Mouse (Mus musculus) skeletal muscle tissue, adult 2 months (tissue): ENCODE results near the gene Apod.

ENCODE experiments used
- DNase-seq: peaks from one replicate; pipeline ENCODE4 v3.0.0-alpha.2; 2012; ENCODE audit warnings: low read depth, low spot score

Gene Apod

DNA sequence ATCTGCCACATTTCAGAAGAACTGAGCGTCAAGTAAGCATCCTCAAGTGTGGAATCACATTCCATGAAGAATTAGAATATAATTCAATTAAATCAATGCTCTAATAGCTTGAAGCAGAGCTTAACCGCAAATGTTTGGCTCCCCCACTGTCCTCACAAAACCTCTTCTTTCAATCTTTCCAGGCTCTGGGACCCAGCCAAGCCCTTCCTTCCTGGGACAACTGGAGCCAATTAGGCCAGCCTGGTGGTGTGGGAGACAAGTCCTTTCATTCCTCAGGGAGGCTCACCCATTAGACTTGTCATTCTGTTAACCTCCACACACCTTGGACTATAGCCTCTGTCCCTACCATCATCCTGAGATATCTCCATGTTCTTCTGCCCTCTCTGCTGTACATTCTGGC, 32.6 kb downstream of the Apod start:
- DNase-seq, result no peak

DNA sequence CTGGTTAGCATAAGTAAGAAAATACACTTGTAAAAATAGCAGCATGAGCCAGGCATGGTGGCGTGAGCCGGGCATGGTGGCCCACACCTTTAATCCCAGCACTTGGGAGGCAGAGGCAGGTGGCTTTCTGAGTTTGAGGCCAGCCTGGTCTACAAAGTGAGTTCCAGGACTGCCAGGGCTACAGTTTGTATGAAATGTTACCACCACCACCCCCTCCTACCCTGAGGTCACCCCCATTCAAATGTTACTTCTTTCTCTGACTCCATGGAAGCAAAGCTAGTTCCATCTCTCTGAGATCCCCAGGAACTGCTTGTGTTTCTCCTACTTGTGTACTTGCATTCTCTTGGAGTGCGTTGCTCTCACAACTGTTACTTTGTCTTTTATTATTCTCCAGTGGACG, 34.4 kb downstream of the Apod start:
- no peak for DNase-seq

DNA sequence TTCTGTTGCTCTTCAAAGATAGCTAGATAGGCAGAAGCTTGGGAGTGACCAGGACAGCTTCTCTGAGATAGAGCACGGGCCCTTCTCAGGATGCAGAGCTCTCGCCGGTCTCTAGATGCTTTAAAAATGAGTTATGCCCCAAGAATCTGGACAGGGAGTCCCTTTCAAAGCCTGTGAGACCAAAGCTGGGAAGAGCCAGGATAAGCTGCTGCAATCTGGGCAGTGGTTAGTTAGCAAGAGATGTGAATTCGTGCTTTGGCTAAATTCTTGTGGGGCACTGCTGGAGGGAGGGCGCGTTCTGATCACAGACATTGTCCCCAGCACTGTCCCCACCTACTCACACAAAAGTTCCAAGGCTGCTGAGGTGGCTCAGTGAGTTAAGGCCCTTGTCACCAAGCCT, 36.0 kb downstream of the Apod start:
- DNase-seq, result peak; percentile 45

DNA sequence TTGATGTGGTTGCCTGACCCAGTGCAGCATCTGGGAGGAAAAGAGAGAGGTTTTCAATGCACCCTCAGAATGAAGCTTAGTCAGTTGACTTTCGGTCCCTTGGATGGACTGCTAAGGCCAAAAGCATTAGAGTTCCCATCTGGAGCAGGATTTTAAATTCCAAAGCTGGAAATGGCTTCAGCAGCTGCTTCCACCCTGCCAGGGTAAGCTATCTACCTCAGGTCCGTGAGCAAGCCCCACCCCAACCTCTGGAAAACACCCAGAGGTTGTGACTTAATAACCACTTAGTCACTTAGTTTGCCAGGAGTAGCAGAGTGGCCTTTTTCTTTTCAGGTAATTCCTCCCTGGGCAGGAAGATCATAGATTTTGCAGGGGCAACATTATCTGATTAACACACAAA, 36.5 kb downstream of the Apod start:
- peak; percentile 49 for DNase-seq

DNA sequence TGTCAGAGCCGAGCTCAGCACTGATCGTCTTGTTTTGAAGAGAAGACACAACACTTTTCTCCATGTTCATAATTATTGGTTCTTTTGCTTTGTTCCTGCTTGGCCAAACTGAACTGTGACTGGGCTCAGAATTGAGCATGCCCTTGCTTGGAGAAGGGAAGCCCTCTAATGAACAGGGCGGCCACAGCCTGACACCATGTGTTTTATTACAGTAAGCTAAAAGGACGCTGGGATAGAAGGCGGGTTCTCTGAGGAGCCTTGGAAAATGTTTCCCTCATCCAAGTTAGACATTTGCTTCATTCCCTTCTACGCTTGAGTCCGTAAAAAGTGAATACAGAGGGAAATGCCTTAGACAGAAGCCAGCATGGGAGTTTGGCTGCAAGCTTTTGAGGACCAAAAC, 37.6 kb downstream of the Apod start:
- DNase-seq, result peak; percentile 61

DNA sequence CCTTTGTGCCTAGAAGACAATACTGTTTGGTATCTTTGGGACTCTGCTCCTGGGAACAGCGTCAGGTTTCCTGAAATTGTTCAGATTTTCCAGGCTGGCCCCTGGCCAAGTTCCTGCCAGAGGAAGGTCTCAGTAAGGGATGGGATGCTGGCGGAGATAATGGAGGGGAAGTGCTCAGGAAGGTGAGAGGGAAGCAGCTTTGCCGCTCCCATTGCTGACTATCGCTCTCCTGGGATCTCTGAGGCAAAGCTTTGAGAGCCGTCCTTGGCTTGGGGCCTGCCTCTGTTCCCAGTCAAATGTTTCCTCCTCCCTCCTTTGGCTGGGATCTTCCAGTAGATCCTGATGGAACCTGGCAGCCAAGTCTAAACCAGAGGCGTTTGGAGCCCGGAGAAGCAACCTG, 38.1 kb downstream of the Apod start:
- DNase-seq, result peak; percentile 82

DNA sequence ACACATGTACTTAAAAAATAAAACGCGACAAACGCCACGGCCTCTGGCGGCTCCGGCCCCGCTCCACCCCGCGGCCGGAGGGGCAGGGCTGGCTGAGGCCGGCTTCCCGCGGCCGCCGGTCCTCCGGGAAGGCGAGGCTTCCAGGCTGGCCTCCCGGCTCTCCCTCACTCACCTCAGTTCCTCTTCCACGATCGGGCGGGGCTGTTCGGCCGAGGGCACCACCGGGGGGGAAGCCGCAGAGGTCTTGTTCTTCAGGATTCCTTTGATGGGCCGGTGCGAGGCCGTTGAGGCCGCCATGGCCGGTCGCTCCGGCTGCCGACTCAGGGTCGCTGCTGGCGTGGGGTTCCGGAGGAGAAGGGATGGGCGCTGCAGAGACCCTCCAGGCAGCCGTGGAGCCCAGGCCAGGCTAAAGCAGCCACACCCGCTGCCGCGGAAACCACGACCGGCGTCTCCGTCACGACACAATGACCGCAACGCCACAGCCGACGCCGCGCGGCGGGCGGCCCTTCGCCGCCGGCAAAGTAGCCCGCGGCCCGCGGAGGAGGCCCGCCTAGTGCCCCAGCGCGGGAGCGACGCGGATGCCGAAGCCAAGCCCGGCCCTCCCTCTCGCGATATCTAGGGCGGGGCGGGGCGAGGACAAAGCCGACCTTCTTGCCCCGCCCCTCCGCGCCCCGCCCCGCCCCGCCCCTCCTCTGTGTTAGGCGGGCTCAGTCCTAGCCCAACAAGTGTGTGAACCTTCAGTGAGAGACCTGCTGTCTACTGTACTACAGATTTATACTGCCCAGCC, 39.7 kb downstream of the Apod start, which contains the start of gene Ppp1r2:
Ppp1r2 (minus strand) TSS at position 604 of the 787 bp plus-strand sequence.
- DNase-seq, result peak; percentile 89

DNA sequence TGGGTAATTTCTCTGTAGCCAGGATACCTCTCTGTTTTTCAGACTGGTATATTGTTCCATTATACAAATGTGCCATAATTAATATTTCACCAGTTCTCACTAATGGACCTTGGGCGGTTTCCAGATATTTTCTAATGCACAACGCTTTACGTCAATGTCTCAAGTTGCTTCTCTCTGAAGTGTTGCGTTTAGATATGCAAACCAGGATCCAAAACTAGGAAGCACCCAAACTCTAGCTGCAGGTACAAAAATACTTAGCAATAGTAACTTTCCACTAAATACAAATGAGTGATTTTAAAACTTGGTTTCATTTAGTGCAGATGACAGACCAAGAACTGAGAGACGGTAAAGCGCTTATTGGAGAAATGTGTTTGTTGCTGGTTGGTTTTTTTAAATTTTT, 40.5 kb downstream of the Apod start:
- DNase-seq, result no peak

DNA sequence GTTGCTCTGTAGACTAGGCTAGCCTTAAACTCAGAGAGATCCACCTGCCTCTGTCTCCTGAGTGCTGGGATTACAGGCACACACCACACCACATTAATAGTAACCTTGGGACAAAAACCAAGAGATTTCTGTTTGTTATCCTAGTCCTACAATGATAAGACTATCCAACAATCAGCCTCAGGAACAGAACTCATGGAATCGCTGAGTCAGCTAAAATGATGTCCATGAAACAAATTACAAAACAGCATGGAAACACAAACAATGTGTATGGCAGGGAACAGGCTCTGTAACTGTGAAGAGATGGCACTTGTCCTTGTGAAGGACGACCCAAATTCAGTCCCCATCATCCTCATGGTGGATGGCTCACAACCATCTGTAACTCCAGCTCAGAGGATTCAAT, 47.9 kb downstream of the Apod start:
- DNase-seq, result no peak

DNA sequence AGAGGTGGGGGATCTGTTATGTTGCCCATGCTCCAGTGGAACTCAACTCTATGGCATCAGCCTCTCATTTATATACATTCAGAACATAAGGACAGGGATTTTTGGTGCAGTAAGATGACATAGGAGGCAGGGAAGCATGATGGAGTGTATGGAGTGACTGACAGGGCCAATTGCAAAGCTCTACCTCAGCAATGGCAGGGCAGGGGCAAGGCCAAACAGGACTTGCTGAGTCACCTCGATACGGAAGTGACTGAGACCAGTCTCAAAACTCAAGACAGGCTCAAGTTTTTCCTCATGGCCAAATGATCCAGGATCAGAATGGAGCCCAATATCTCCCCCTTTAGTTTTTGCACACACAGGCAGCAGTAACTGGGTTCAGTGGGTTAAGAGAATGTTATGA, 58.5 kb downstream of the Apod start:
- no peak for DNase-seq

DNA sequence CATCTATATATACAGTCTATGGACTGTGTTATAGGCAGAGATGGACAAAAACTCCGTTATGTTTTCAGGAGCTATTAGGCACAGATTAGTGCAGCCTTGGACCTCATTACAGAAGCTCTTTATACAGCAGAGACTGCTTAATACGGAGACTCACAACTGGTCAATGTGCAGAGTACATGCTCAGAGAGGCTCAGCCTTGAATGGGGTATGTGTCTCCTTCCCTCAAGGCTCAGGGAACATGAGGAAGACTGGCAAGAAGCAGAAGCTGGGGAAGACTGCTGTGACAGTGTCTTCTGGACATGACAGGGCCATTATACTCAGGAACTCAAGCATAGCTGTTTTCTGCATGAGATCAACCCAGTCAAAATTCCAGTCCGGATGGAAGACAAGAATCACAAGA, 58.9 kb downstream of the Apod start:
- DNase-seq, result no peak

DNA sequence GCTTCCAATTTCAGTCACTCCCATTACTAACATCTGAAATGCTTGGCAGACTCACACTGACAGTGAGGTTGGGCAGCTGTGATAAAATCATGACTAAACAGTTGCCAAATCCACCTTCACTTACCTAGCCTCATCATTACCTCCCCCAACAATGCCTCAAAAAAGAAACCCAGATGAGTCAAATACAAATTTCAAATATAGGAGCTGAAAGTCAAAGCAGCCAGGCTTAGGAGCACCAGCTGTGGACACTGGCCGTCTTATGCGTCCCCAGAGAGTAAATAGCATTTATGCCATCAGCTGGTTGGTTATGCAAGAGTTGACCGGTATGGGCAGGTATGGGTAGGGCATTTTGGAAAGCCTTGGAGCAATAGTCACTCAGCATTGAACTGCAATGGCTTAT, 65.2 kb downstream of the Apod start:
- DNase-seq, result no peak

DNA sequence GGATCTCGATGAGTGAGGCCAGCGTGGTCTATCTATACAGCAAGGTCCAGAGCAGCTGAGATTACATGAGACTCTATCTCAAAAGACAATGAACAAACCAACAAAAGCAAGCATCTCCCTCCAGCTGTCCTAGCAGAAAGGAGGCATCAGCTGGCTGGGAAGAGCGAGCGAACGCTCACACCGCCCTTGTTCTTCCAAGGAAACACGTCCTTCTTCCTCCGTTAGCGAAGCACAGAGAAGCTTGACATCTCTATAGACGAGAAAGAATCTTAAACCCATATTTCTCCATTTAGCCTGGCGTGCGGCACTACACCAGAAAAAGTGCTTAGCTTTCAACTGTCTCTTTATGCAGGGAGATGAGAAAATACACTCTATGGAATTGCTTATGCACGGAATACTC, 65.9 kb downstream of the Apod start:
- no peak for DNase-seq

DNA sequence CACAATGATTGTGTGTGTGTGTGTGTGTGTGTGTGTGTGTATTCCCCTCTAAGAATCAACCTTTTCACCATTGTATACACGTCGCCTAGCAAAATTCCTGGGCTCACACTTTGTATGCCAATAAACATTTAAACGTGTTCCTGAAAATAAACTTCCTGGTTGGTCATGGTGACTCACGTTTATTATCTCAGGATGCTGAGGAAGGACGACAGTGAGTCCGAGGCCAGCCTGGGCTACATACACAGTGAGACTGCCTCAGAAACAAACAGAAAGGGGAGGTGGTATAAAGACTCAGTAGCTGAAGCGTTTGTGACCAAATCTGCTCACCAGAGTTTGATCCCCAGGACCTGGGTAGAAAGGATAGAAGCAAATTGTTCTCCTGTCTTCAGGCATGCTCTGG, 67.2 kb downstream of the Apod start:
- DNase-seq, result no peak
